Mouse (Mus musculus): ENCODE results near the gene Akap8l.

DNA sequence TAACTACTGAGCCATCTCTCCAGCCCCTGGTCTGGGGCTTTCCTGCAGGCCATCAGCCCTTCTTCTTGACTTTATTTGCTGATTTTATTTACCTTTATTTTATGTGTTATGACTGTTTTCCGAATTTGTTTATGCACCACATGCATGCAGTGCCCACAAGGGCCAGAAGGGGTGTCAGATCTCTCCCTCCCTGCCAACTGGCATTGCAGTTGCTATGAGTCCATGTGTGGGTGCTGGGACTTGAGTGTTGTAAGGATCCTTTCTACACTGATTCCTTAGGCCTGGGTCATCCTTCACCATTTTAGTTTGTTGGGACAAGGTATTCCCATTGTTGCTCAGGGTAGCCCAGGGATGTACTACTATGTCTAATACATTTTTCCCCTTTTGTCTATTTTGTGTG is 52.3 kb downstream of the Akap8l start:
- no peak for TF ChIP-seq CHD2 (IDR thresholded peaks at IDR 0.05; ENCODE audit: low read depth, low read length)
- no peak for TF ChIP-seq HCFC1 (IDR thresholded peaks at IDR 0.05; ENCODE audit: borderline replicate concordance, insufficient read depth, low read length)
- TF ChIP-seq ZC3H11A (IDR thresholded peaks at IDR 0.05; ENCODE audit: borderline replicate concordance, low read depth, low read length), result no peak
- TF ChIP-seq MAFK (IDR thresholded peaks at IDR 0.05; ENCODE audit: insufficient read depth, low read depth, low read length), result no peak
- no peak for TF ChIP-seq ZNF384 (IDR thresholded peaks at IDR 0.05; ENCODE audit: low read depth, low read length)
